Mouse (Mus musculus): ENCODE results near the gene Asic2. TPM values are rescaled to one million over a fixed set of nuclear protein-coding genes. Genes with fewer than 3 reads are reported as not detected.

Gene Asic2
- polyA plus RNA-seq, 1 experiment = not detected

DNA sequence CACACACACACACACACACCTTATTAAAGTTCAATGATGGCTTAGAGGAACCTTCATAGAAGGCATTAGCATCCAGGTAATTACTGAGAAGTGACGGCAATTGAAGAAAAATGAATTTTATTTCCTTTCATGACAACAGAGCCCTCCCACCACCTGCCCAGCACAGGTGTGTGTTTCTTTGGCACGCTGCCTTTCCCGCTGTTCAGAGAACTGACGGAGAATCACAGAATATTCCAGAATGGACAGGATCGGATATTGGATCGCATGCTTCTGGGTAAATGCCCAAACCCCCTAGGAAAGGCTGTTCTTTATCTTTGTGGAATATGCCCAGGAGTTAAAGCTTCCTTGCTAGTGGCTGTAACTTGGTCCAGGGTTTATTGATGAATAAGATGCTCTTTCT lies 954.8 kb downstream of the Asic2 start:
- H3K27ac ChIP-seq (ENCODE audit: insufficient read depth, low read length) = no peak overlapping the region
- H3K4me3 ChIP-seq (ENCODE audit: insufficient read depth, low read length) = no peak overlapping the region
- no peak for TF ChIP-seq CTCF (IDR thresholded peaks at IDR 0.05; ENCODE audit: borderline replicate concordance, insufficient read depth, low read length)
- no peak for TF ChIP-seq POLR2A (IDR thresholded peaks at IDR 0.05; ENCODE audit: low read depth, low read length)
- no peaks in the 10 kb centered on the region for H3K4me1 ChIP-seq (ENCODE audit: control insufficient read depth, insufficient read depth, low read length)

DNA sequence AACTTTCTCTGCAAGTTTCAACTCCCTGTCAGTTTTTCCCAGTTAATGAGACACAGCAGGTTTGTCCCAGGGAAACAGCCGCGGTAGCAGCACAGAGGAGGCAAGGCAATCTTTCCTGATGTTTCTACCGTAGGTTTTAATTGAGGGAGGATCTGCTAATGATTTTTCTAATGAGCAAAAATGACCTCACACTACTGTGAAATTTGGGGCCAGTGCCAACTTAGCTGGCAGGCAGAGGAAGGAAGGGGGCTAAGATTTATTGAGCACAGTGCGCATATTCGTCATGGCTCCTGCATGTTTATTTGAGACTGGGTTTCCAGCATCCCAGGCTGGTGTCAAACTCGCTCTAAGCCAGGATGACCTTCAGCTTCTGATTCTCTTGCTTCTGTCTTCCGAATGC lies 957.5 kb downstream of the Asic2 start:
- Histone ChIP-seq H3K4me1 (ENCODE audit: control insufficient read depth, insufficient read depth, low read length) (no peaks in the 10 kb centered on the region), H3K4me3 (ENCODE audit: insufficient read depth, low read length) (no peak overlapping the region), H3K27ac (ENCODE audit: insufficient read depth, low read length) (no peak overlapping the region)
- TF ChIP-seq CTCF (IDR thresholded peaks at IDR 0.05; ENCODE audit: borderline replicate concordance, insufficient read depth, low read length) = no peak
- TF ChIP-seq POLR2A (IDR thresholded peaks at IDR 0.05; ENCODE audit: low read depth, low read length) = no peak

DNA sequence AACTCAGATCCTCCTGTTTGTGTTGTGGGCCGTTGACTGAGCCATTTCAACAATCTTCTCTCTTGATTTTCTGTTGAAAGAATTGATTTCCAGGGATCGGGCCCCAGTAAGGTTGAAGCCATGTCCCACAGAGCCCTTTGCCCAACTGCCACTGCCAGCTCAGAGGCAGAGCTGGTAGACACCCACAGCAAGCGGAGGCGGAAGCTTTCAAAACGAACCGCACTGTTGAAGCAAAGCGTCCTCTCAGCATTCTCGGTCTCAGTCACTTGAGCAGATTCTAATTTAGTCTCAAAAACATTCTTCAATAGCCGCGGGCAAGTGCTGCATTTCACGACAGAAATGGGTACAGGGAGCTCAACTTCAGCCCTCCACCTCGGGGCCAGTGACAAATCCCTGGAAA lies 958.9 kb downstream of the Asic2 start:
- H3K4me1 ChIP-seq (ENCODE audit: control insufficient read depth, insufficient read depth, low read length) = no peaks in the 10 kb centered on the region
- TF ChIP-seq POLR2A (IDR thresholded peaks at IDR 0.05; ENCODE audit: low read depth, low read length) (no peak), CTCF (IDR thresholded peaks at IDR 0.05; ENCODE audit: borderline replicate concordance, insufficient read depth, low read length) (no peak)
- no peak overlapping the region for H3K27ac ChIP-seq (ENCODE audit: insufficient read depth, low read length)
- H3K4me3 ChIP-seq (ENCODE audit: insufficient read depth, low read length) = no peak overlapping the region

DNA sequence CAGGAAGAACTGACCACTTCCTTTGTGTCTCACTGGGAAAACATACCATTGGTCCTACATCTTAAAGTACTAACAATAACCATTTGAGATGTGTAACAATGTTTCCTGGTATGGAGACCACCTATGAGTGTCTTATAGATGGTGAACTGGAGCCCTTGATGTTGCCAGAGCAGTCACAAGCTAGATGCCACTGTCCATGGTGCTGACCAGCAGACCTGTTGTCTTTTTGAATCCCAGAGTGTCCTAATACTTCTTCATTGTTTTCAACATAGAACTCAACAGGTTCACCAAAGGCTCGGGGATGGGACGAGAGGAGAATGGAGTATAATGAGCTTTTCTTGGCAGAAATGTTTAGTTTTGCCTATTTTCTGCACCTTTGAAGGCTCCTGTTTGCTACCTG lies 962.4 kb downstream of the Asic2 start:
- TF ChIP-seq CTCF (IDR thresholded peaks at IDR 0.05; ENCODE audit: borderline replicate concordance, insufficient read depth, low read length) (no peak), POLR2A (IDR thresholded peaks at IDR 0.05; ENCODE audit: low read depth, low read length) (no peak)
- Histone ChIP-seq H3K27ac (ENCODE audit: insufficient read depth, low read length) (no peak overlapping the region), H3K4me3 (ENCODE audit: insufficient read depth, low read length) (no peak overlapping the region), H3K4me1 (ENCODE audit: control insufficient read depth, insufficient read depth, low read length) (no peaks in the 10 kb centered on the region)

DNA sequence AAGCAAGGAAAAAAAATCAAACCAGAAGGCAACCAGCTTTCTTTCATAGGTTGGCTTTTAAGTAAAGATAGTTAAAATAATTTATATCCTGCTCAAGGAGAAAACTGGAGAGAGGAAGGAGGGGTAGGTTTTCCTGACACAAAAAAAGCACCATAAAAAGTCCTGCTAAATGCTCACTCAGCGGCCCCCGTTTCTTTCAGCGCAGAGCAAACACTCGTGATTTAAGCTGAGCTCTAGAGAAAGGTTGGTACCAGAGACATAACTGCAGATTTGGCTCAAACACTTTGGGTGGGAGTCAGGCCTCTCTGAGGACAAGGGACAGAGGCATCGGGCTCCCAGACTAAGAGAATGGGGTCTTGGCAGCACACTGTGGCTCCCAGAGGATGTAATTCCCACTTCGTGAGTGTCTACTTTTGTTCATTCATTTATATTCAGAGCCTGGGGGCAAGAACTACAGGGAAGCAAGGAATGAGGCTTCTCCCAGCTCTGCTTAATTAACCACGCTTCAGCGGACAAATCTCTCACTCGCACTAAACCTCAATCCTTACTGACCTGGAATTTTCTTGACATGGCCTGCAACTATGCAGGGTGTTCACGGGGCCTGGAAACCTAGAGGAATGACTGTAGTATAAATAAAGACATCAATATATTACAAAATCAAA lies 965.4 kb downstream of the Asic2 start:
- Histone ChIP-seq H3K4me1 (ENCODE audit: control insufficient read depth, insufficient read depth, low read length) (no peaks in the 10 kb centered on the region), H3K4me3 (ENCODE audit: insufficient read depth, low read length) (no peak overlapping the region), H3K27ac (ENCODE audit: insufficient read depth, low read length) (no peak overlapping the region)
- TF ChIP-seq POLR2A (IDR thresholded peaks at IDR 0.05; ENCODE audit: low read depth, low read length) = no peak
- no peak for TF ChIP-seq CTCF (IDR thresholded peaks at IDR 0.05; ENCODE audit: borderline replicate concordance, insufficient read depth, low read length)

DNA sequence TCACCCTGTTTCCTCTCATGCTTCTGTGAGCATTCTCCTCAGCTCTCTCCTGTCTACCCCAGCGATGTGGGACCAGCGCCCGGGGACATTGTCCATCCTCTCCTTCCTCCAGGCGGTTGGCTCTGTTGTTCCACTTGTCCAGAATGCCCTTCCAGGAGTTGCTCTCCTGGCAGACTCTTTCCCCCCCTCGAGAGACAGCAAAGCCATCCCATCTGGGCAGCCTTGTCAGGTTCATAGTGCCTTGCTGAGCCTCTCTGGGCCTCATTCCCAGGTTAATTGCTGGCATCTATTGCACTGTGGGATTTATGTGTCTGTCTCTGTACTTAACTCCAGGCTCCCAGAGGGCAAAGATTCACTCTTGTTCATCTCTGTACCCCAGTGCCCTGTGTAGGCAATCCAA lies 972.6 kb downstream of the Asic2 start:
- TF ChIP-seq POLR2A (IDR thresholded peaks at IDR 0.05; ENCODE audit: low read depth, low read length) (no peak), CTCF (IDR thresholded peaks at IDR 0.05; ENCODE audit: borderline replicate concordance, insufficient read depth, low read length) (no peak)
- no peak overlapping the region for H3K4me3 ChIP-seq (ENCODE audit: insufficient read depth, low read length)

DNA sequence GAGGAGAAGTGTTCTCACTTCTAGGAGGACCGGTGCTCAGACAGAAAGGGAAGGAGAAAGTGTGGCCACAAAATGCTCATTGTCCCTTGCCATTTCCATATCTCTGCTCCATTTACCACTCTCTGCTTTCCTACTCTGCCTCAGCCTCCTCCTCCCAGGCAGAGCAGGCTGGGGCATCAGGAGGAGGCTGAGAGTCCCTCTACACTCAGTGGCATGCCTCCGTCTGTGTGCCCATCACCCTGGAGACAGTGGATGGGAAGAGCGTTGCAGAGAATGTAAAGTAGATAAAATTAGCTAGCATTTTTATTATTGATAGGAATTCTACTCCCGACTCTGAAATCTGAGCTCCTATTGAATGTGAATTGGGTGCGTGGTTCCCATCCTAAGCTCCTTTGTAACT lies 984.7 kb downstream of the Asic2 start:
- H3K4me3 ChIP-seq (ENCODE audit: insufficient read depth, low read length) = no peak overlapping the region
- no peak overlapping the region for H3K27ac ChIP-seq (ENCODE audit: insufficient read depth, low read length)
- no peaks in the 10 kb centered on the region for H3K4me1 ChIP-seq (ENCODE audit: control insufficient read depth, insufficient read depth, low read length)
- TF ChIP-seq POLR2A (IDR thresholded peaks at IDR 0.05; ENCODE audit: low read depth, low read length) (no peak), CTCF (IDR thresholded peaks at IDR 0.05; ENCODE audit: borderline replicate concordance, insufficient read depth, low read length) (no peak)

More for the DNA sequence above, 972.6 kb downstream of the Asic2 start:
- Histone ChIP-seq H3K27ac (ENCODE audit: insufficient read depth, low read length) (no peak overlapping the region), H3K4me1 (ENCODE audit: control insufficient read depth, insufficient read depth, low read length) (no peaks in the 10 kb centered on the region)

DNA sequence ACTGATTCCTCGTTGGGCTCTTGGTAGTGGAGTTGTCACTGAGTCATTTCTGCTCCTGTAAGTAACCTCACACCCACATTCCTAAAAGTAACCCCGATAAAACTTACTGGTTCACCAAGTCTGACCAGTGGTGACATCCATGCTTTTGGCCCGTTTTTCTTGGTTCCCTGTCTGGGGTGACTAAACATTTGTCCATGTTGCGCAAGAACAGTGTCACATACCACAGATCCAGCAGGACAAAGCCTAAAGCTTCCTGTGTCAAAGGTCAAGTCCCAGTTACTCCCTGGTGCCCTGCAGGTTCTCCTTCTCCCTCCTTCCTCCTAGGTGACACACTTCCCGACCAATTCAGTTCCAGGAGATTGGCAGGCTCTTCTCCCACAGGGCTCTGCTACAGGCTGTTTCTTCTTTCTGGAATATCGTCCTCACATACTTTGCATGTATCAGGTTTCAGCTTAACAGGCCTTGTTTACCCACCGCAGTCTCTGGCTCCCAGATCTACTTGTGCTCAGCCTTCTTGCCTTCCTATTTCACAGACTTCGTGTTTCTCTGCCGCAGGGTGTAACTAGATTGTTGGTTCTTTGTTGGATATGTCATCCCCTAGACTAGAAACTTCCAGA lies 991.9 kb downstream of the Asic2 start:
- H3K4me1 ChIP-seq (ENCODE audit: control insufficient read depth, insufficient read depth, low read length) = no peaks in the 10 kb centered on the region
- no peak overlapping the region for H3K4me3 ChIP-seq (ENCODE audit: insufficient read depth, low read length)
- no peak overlapping the region for H3K27ac ChIP-seq (ENCODE audit: insufficient read depth, low read length)
- TF ChIP-seq POLR2A (IDR thresholded peaks at IDR 0.05; ENCODE audit: low read depth, low read length) = no peak
- TF ChIP-seq CTCF (IDR thresholded peaks at IDR 0.05; ENCODE audit: borderline replicate concordance, insufficient read depth, low read length) = no peak

DNA sequence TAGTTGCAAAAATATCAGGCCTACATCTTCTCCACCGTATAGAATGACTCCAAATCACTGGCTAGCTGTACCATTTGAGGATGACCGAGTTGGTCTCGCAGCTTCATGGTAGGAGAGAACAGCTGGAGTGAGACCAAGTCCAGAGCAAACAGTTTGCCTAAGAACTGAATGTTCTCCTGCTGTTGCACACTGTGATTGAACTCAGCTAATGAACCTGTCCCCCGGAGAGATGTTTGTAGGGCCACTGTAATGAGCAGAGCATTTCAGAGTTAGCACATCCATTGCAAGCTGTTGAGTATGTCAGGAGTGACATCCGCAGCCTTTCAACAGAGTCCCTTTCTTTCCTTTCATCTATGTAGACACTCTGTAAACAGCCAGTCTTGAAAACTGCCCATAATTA lies 993.6 kb downstream of the Asic2 start:
- Histone ChIP-seq H3K27ac (ENCODE audit: insufficient read depth, low read length) (no peak overlapping the region), H3K4me1 (ENCODE audit: control insufficient read depth, insufficient read depth, low read length) (no peaks in the 10 kb centered on the region), H3K4me3 (ENCODE audit: insufficient read depth, low read length) (no peak overlapping the region)
- TF ChIP-seq POLR2A (IDR thresholded peaks at IDR 0.05; ENCODE audit: low read depth, low read length) (no peak), CTCF (IDR thresholded peaks at IDR 0.05; ENCODE audit: borderline replicate concordance, insufficient read depth, low read length) (no peak)

DNA sequence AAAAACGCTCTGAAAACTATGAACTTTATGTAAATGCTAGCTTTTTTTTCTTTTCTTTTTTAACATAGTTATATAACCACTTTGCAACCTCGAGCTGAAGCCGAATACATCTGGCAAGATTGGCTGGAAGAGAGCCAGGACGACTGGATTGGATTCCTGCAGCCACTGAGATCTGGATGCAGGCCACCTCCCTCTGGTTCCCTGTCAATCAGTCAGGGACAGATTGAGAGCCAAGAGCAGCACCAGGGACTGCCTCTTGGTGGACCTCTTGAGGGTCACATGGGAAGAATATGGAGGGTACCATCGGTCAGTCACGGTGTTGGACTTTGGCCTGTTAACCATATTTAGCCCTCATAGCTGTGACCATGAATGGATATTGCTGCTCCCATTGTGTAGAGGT lies 994.3 kb downstream of the Asic2 start:
- Histone ChIP-seq H3K27ac (ENCODE audit: insufficient read depth, low read length) (no peak overlapping the region), H3K4me3 (ENCODE audit: insufficient read depth, low read length) (no peak overlapping the region), H3K4me1 (ENCODE audit: control insufficient read depth, insufficient read depth, low read length) (no peaks in the 10 kb centered on the region)
- TF ChIP-seq CTCF (IDR thresholded peaks at IDR 0.05; ENCODE audit: borderline replicate concordance, insufficient read depth, low read length) (no peak), POLR2A (IDR thresholded peaks at IDR 0.05; ENCODE audit: low read depth, low read length) (no peak)

Data from embryonic fibroblast, embryonic 13.5 days (primary cell).